Mouse (Mus musculus) hematopoietic stem cell, adult 5-6 weeks (primary cell): ENCODE measurements around the gene Cryzl2. TPM values are rescaled to one million over a fixed set of nuclear protein-coding genes. Genes with fewer than 3 reads are reported as not detected.
A peak's percentile ranks its signal among the peaks of the same experiment; 100 is the strongest.

ENCODE experiments used
- ATAC-seq, 2 experiments: fragments of 125-278 bp in 1 of 2; replicated peaks in 1 of 2; 2 replicates each; pipeline ENCODE4 v1.8.0; 2016 to 2017; ENCODE audit warnings: inconsistent platforms in 2 of 2, mild to moderate bottlenecking in 2 of 2, moderate number of reproducible peaks in 2 of 2, low read depth in 1 of 2, moderate TSS enrichment in 1 of 2; ENCODE audit not compliant: low FRiP score in 2 of 2, poor library complexity in 2 of 2, severe bottlenecking in 2 of 2, insufficient read depth in 1 of 2, low TSS enrichment in 1 of 2
- total RNA-seq: library from RNA; stranded (forward); fragments of 172-1452, 232-1000 nt; gene quantifications from 2 replicates; pipeline ENCODE4 v1.2.3, GENCODE M21; 2017

Gene Cryzl2
- total RNA-seq, 1 experiment from 2014 or later = 25.6 TPM

DNA sequence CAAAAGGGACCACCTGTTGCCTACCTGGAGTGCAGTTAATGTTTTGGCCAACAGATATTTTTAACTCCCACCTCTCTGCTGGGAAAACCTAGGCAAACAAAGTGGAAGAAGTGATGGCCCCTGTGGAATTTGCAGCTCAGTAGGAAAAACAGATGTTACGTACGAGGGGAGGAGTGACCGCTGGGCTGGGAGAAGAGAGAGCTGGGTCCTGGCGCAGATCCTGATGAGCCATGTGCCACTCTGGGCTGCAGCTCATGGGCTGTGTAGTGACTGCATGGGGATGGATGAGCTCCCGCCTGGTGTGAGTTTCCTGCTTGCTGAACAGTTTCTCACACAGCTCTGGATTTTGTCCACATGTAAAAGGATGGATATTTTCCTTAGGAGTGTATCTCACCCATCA lies 49.4 kb downstream of the Cryzl2 start:
- no peak for ATAC-seq

DNA sequence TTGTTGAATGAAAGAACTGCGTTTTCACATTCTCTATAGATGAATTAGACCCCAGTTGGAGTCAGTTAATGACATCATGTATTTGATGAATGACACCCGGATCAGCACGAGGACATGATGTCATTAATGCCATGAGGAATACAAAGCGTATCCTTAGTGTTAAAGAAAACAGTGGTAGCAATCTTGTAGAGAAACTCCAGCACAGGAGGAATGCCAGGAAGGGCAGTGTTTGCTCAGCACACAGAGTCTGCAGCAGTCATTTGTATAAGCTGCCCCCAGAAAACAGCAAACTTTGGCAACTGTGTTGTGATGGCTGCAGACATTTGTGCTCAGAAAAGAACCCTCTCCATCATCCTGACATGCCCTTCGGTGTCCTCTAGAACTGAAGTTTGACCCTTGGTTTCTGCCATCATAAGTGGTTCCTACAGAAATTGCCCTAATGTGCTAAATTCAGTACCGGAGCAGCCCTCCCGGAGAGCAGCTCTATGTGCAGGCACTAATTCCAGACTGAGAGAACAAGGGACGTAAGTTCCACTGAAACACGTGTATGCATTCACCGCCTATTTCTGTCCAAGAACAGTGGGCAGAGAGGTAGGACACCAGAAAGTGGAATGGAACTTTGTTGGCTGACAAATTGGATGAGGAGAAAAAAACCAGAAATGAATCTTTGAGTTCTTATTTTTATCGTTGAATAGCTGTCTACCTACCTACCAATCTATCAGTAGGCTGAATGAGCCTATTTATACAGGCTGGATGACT lies 54.5 kb downstream of the Cryzl2 start:
- ATAC-seq = no peak

DNA sequence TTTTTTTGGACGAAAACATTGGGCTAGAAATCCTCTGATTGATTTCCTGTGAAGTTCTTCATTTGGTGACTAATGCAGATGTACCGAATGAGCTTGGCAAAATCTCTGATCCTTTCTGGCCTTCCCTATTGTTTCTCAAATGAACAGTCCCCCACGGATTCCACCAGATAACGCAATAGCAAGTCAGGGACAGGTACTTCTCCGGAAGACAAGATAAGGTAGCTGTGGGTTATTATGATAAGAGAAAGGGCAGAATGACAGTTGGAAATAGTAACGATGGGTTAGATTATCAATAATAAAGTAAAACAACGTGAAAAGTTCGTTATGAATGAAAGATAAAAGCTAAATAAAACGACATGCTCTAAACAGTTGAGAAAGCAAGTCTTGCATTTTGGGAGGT lies 55.2 kb downstream of the Cryzl2 start:
- no peak for ATAC-seq

GRCm38 (mm10) chr1:157514298-157514697 lies 55.9 kb downstream of the Cryzl2 start:
- ATAC-seq = no peak

DNA sequence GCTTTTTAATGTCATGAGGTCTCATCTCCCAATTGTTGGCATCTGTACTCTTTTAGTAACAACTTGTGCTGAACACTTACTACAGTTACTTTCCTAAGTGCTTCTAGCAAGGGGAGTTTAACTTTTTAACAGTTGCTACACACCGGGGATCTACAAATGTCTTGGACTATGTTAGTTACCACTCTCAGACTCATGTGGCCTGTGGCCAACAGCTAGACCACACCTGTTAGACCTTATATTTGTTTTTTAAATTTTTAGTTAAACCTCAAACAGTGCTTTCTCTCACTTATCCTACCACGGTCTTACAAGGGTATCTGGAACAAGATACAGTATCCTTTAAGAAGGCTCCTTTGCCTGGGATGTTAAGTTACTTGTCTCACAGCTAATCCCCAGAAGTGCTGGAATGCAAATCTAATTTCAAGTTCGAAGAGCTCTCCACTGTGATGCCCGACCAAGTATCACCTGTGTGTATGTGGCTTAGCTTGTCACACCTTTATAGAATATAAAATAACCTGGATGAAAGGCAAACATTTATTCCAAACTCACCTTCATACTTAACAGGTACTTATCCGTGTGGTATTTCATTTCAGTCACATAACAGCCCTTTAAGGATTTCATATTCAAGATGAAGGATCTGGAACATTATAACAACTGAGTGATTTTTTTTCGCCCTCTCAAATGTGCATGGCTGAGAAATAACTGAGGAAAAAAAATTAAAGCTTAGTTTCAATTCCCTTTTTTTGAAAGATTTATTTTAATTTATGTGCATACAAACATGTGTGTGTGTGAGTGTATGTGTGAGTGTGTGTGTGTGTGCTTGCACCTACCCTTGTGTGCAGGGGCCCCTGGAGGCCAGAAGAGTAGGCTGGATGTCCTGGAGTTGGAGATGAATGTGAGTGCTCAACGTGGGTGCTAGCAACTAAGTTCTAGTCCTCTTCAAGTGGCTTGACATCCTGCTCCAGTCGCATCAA lies 58.7 kb downstream of the Cryzl2 start:
- ATAC-seq = peak; percentile 36 to 57; a peak in 1 of 4 replicates

GRCm38 (mm10) chr1:157518111-157518523 lies 59.7 kb downstream of the Cryzl2 start:
- ATAC-seq = peak; percentile 68 to 75; a peak in 3 of 4 replicates

- no peak for ATAC-seq
These were observed 61.0 kb downstream of the Cryzl2 start for GRCm38 (mm10) chr1:157519396-157519795.

GRCm38 (mm10) chr1:157522322-157522721 lies 63.9 kb downstream of the Cryzl2 start:
- no peak for ATAC-seq

- ATAC-seq = no peak
These were observed 66.4 kb downstream of the Cryzl2 start for GRCm38 (mm10) chr1:157524775-157525174.

DNA sequence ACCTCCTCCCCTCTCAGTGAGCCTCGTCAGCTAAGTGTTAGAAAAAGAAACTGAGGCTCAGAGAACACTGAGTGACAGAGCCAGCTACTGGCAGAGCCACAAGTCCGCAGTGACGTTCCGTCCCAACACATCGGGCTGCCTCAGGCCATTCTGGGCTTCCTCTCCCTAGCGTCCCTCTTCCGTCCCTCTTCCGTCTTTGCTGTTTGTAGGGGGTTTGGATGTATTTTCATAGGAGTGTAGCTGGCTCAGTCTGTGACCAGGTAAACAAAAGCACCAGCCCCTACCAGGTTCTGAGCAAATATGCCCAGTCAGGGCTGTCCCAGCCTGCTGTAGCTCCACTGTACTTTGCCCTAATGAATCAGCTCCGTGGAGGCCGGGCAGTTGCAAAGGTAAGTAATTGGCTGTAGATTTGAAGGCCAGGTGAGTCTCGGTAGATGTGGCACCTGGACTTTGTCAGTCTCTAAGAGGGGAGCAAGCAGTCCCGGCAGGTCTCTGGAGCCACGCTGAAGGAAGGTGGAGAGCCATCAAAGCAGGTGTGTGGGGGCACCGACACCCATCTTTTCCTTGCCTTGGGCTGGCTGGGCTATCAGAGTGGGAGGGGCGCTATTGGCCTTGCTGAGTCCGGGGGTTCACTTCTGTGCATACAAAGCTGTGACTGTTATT lies 67.4 kb downstream of the Cryzl2 start:
- no peak for ATAC-seq

GRCm38 (mm10) chr1:157526625-157527024 lies 68.2 kb downstream of the Cryzl2 start:
- no peak for ATAC-seq

GRCm38 (mm10) chr1:157532826-157533460 lies 74.6 kb downstream of the Cryzl2 start:
- peak; percentile 92 to 93 for ATAC-seq

DNA sequence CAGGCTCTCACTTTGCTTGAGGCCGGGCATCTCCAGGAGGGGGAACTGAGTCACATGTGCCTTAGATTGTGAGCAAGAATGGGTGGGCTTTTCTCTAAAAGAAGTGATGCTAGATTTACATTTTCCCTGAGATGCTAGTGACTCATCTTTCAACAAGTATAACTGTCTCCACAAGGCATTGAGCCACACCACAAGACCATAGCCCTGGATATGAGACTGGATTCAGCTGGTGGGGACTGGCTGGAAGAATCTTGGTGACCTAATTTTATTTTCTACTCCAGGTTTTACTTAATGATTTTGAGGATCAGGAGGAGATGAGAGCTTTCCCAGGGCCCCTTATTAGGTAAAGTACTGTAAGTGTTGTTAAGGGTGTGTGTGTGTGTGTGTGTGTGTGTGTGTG lies 77.2 kb downstream of the Cryzl2 start:
- ATAC-seq = no peak

- peak; percentile 44 to 54 for ATAC-seq
These were observed 78.1 kb downstream of the Cryzl2 start for GRCm38 (mm10) chr1:157536471-157536870.

DNA sequence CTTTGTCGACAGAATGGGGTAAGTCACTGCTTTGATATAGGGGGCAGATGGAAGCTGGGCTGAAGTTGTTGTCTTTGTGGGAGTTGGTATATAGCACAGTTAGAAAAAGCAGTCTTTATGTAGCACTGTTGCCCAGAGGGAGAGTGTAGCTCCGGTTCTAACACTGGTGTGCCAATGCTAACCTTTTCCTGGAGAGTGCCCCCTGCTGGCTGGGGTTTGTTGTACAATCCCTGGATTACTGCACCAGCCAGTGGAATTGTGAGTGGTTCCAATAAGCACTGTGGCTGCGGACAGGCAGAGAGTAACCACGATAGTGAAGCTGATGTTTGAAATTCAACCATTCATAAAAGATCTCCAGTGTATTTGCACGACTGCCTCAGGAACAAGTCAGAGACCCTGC lies 79.3 kb downstream of the Cryzl2 start:
- ATAC-seq = peak in 1 of 2 experiments; percentile 34; a peak in 2 of 4 replicates
